Mouse (Mus musculus) limb, embryonic 14.5 days (tissue): Measurements from ENCODE around the gene Ugt1a9. TPM values are rescaled to one million over a fixed set of nuclear protein-coding genes. Genes with fewer than 3 reads are reported as not detected.
"Not testable (repeated sequence)": the region's sequence is repeated elsewhere in the genome, so short reads cannot be mapped to it uniquely, and the experiment has no call there.

Experiments
- ATAC-seq: fragments of 200-750 bp; cut with Nextera tagmentation; 2 replicates; pipeline ENCODE4 v1.8.0; 2017; ENCODE audit warnings: low read depth, moderate number of reproducible peaks, moderate TSS enrichment; ENCODE audit not compliant: low FRiP score
- DNase-seq: peaks from one replicate; pipeline ENCODE4 v3.0.0-alpha.2; 2015; ENCODE audit warnings: low spot score
- H3K27ac ChIP-seq: fragments of 300-500 bp; sonication (generic); replicated peaks from 2 replicates; pipeline ENCODE4 v1.5.1; 2014; ENCODE audit warnings: low read depth, mild to moderate bottlenecking, low read length, moderate library complexity, mixed read lengths
- H3K27me3 ChIP-seq: fragments of 300-500 bp; sonication (generic); 2 replicates; pipeline ENCODE4 v1.6.1; 2014; ENCODE audit warnings: low read length, mixed read lengths; ENCODE audit not compliant: control insufficient read depth, insufficient read depth
- H3K36me3 ChIP-seq: fragments of 300-500 bp; sonication (generic); 2 replicates; pipeline ENCODE4 v1.6.1; 2014; ENCODE audit warnings: mild to moderate bottlenecking, low read length, moderate library complexity, mixed read lengths; ENCODE audit not compliant: control insufficient read depth, insufficient read depth
- H3K4me1 ChIP-seq: fragments of 300-500 bp; sonication (generic); 2 replicates; pipeline ENCODE4 v1.6.1; 2014; ENCODE audit warnings: antibody characterized with exemption, low read length, mixed read lengths; ENCODE audit not compliant: control insufficient read depth, insufficient read depth
- H3K4me2 ChIP-seq: fragments of 300-500 bp; sonication (generic); replicated peaks from 2 replicates; pipeline ENCODE4 v1.6.1; 2014; ENCODE audit warnings: low read depth, mild to moderate bottlenecking, low read length, moderate library complexity; ENCODE audit not compliant: severe bottlenecking
- H3K4me3 ChIP-seq: fragments of 300-500 bp; sonication (generic); replicated peaks from 2 replicates; pipeline ENCODE4 v1.5.1; 2014; ENCODE audit warnings: low read length
- H3K9ac ChIP-seq: fragments of 300-500 bp; sonication (generic); 2 replicates; pipeline ENCODE4 v1.6.1; 2014; ENCODE audit warnings: mild to moderate bottlenecking, low read depth, low read length, moderate library complexity; ENCODE audit not compliant: severe bottlenecking
- H3K9me3 ChIP-seq: fragments of 300-500 bp; sonication (generic); 2 replicates; pipeline ENCODE4 v1.6.1; 2016; ENCODE audit warnings: low read length; ENCODE audit not compliant: control insufficient read depth
- POLR2A ChIP-seq: fragments of 200-500 bp; IDR thresholded peaks from 2 replicates; pipeline ENCODE4 v1.8.0; 2012; ENCODE audit warnings: inconsistent platforms, mild to moderate bottlenecking, moderate library complexity, borderline replicate concordance; ENCODE audit not compliant: insufficient read depth, insufficient read length; ENCODE audit errors: extremely low read depth
- whole genome bisulfite sequencing: fragments of 180-500 bp; shearing (Covaris S2); extraction: QIAGEN DNeasy Blood & Tissue Kit; methylation state at CpG from one replicate; pipeline ENCODE4 v1.1.7; 2014; 5-methylcytosine and 5-hydroxymethylcytosine counted together
- polyA plus RNA-seq, 2 experiments: library from polyadenylated mRNA; depleted of rRNA in 1 of 2; stranded (reverse) in 1 of 2; unstranded in 1 of 2; fragments of >200 nt; fragmentation: Nextera tagmentation in 1 of 2; extraction: Ambion mirVana in 1 of 2; gene quantifications; 2 replicates each; pipeline versions ENCODE4 v1.2.1 to v1.2.3; 2012 to 2014

Gene Ugt1a9
- polyA plus RNA-seq, 2 experiments = not detected

- Histone ChIP-seq H3K4me2 (no peak overlapping the region), H3K27ac (no peak overlapping the region), H3K36me3 (no peaks in the 10 kb centered on the region), H3K9ac (no peak overlapping the region), H3K4me3 (no peak overlapping the region), H3K4me1 (0 out of 2 replicates have a peak, but pooled peaks cover 4% of the 10 kb centered on the region), H3K27me3 (no peaks in the 10 kb centered on the region), H3K9me3 (no peaks in the 10 kb centered on the region)
- ATAC-seq (no peak), DNase-seq (no peak)
- TF ChIP-seq POLR2A = no peak
- 74% methylated on average over 2 of the region's 2 CpGs for WGBS
Observed at GRCm38 (mm10) chr1:88136646-88137045, 66.0 kb downstream of the Ugt1a9 start.

DNA sequence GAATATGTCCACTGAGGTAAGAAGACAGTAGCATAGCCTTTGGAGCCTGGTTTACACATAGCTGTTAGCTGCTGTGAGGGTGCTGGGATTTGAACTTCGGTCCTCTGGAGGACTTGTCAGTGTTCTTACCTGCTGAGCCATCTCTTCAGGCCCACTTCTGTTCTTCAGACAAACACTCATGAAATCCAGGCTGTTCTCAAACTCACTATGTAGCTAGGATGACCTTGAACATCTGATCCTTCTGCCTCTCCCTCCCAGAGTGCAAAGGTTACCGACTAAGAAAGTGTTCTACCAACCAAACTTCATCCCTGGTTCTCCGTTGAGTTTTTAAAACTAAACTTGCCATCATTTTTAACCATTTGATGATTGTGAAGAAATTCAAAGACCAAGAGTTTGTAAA is 66.7 kb downstream of the Ugt1a9 start:
- no peak for DNase-seq
- 85% methylated on average over 3 of the region's 3 CpGs for WGBS

DNA sequence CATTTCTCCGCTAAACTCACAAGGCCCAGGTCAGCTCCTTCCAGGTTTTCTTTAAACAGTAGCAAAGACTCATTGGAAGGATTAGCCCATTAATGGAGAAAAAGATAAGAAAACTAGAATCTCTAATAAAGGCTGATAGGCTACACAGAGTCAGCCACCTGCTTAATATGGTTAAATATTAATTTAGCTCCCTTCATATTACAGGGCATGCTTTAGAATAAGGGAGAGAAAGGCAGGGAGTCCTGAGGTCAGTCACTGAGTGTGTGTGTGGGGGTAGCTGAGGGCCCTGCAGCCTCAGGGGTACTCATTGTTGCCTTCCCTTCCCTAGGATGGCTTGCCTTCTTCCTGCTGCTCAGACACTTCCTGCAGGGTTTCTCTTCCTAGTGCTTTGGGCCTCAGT is 67.5 kb downstream of the Ugt1a9 start:
- TF ChIP-seq POLR2A = no peak
- Histone ChIP-seq H3K4me1 (0 out of 2 replicates have a peak, but pooled peaks cover 4% of the 10 kb centered on the region), H3K27me3 (no peaks in the 10 kb centered on the region), H3K27ac (no peak overlapping the region), H3K4me2 (no peak overlapping the region), H3K36me3 (no peaks in the 10 kb centered on the region), H3K9ac (no peak overlapping the region), H3K4me3 (no peak overlapping the region), H3K9me3 (no peaks in the 10 kb centered on the region)
- no peak for DNase-seq
- ATAC-seq = no peak
- 85% methylated on average over 1 of the region's 1 CpGs for WGBS

More for the DNA sequence above, 66.7 kb downstream of the Ugt1a9 start:
- ATAC-seq = no peak
- H3K27ac ChIP-seq = no peak overlapping the region
- no peak overlapping the region for H3K4me2 ChIP-seq
- no peaks in the 10 kb centered on the region for H3K9me3 ChIP-seq
- H3K36me3 ChIP-seq = no peaks in the 10 kb centered on the region
- TF ChIP-seq POLR2A = no peak
- no peaks in the 10 kb centered on the region for H3K27me3 ChIP-seq
- H3K9ac ChIP-seq = no peak overlapping the region
- H3K4me1 ChIP-seq = 0 out of 2 replicates have a peak, but pooled peaks cover 4% of the 10 kb centered on the region
- H3K4me3 ChIP-seq = no peak overlapping the region

DNA sequence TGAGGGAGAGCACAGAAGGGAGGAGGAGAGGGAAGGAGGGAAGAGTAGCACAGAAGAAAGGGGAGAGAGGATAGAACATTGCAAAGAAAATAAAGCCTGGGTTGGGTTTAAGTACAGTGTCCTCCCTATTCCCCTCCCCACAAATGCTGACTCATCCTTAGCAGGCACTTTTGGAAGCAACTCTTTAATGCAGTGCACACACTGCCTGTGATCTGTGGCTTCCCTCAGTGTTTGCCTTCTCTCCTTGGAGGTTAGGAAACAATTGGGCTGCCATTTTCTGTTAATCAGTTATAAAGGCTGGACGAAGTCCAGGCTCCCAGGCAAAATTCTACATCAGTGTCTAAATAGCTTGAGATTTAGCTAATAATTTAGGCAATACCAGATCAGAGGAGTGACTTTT is 69.9 kb downstream of the Ugt1a9 start:
- WGBS = 57% methylated on average over 1 of the region's 1 CpGs
- H3K4me1 ChIP-seq, H3K9me3 ChIP-seq, H3K27me3 ChIP-seq, H3K27ac ChIP-seq, H3K36me3 ChIP-seq, H3K9ac ChIP-seq, ATAC-seq, DNase-seq, H3K4me2 ChIP-seq, H3K4me3 ChIP-seq: not testable (repeated sequence)

DNA sequence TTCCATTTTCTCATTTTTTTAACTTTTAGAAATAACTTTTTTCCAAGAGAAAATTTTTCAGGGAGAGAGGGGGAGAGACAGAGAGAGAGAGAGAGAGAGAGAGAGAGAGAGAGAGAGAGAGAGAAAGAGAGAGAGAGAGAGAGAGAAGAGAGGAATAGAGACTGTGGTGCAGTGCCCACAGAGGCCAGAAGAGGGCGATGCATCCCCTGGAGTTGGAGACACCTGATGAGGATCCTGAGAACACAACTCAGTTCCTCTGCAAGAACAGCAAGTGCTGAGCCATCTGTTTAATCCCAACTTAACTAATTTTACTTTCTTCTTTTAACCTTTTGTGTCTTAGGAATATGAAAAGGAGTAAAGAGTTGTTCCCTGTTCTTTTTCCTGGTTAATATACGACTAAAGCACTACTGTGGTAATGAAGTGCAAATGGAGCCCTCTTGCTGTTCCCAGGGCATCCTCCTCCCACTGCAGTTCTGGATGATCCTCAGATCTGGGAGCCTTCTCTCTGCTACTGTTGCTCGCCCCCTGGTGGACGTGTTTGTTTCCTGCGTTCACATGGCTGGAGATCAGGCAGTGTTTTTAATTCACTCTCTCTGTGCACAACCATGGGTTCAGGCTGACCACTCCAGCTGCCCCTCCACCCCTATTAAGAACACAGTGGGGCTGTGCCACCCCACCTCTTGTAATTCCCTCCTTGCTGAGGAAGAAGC is 73.5 kb downstream of the Ugt1a9 start:
- H3K9me3 ChIP-seq, H3K36me3 ChIP-seq, H3K9ac ChIP-seq, H3K4me2 ChIP-seq, H3K4me1 ChIP-seq, H3K27ac ChIP-seq, ATAC-seq, H3K27me3 ChIP-seq, H3K4me3 ChIP-seq: not testable (repeated sequence)
- 1% methylated on average over 5 of the region's 5 CpGs for WGBS
- peak; percentile 42 for DNase-seq

DNA sequence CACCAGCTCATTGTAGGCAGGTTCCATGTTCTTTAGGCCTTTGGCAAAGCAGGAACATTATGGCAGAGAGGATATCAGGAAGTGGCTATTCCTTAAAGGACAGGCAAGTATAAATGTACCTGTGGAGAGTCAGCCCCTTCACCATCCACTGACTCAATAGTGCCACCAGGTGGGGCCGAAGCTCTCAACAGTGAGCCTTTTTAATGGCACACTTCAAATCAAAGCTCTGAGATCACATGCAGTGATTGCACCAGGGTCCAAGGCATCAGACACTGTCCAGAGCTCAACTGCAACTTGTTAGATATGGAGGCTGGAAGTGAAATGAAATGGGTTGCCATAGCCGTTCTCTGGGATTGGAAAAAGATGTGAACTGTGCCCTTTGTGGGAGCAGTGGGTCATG is 74.7 kb downstream of the Ugt1a9 start:
- not testable (repeated sequence) for H3K36me3 ChIP-seq, H3K9me3 ChIP-seq, DNase-seq, H3K4me1 ChIP-seq, H3K4me2 ChIP-seq, ATAC-seq, H3K27ac ChIP-seq, H3K27me3 ChIP-seq, H3K9ac ChIP-seq, H3K4me3 ChIP-seq
- 56% methylated on average over 2 of the region's 2 CpGs for WGBS

DNA sequence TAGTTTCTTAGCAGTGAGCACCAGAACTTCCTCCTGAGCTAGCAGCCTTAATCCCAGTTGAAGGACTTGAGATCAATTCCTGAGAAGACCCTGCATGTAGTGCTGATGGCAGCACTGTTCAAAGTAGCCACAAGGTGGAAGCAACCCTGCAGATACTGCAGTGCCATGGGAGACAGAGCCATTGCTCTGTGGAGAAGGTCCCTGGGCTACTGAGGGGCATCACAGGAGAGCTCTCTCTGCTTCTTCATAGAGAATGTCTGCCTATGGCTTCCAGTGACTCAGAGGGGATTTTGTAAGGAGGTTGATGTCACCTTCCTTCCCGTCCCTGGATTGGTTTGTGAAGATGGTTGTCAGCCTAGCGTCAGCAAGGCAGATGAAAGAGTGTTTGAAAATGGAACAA is 79.5 kb downstream of the Ugt1a9 start:
- not testable (repeated sequence) for H3K4me2 ChIP-seq, H3K4me3 ChIP-seq, H3K27me3 ChIP-seq, H3K27ac ChIP-seq, H3K9ac ChIP-seq, DNase-seq, H3K4me1 ChIP-seq, ATAC-seq, H3K9me3 ChIP-seq, H3K36me3 ChIP-seq
- 81% methylated on average over 2 of the region's 2 CpGs for WGBS
